Mouse (Mus musculus): ENCODE results near the gene Setd1b.

Setd1b gene

GRCm38 (mm10) chr5:123128426-123129169 is 13.4 kb upstream of the Setd1b start:
- DNase-seq = no peak

GRCm38 (mm10) chr5:123129170-123129757 is 12.7 kb upstream of the Setd1b start:
- no peak for DNase-seq

GRCm38 (mm10) chr5:123130030-123130813 is 11.8 kb upstream of the Setd1b start:
- DNase-seq = no peak

- no peak for DNase-seq
These were observed 11.2 kb upstream of the Setd1b start for GRCm38 (mm10) chr5:123130814-123131148.

- DNase-seq = peak; percentile 86
These were observed 9.5 kb upstream of the Setd1b start, which contains the start of gene Rhof for GRCm38 (mm10) chr5:123132308-123133071. TSS of gene Rhof (minus strand) at chr5:123132692.

- peak; percentile 92 for DNase-seq
These were observed 8.8 kb upstream of the Setd1b start for GRCm38 (mm10) chr5:123133083-123133783.

- DNase-seq = no peak
These were observed 8.2 kb upstream of the Setd1b start for GRCm38 (mm10) chr5:123133784-123134143.

GRCm38 (mm10) chr5:123134186-123134874 is 7.7 kb upstream of the Setd1b start:
- DNase-seq = peak; percentile 63

- DNase-seq = no peak
These were observed 7.1 kb upstream of the Setd1b start for GRCm38 (mm10) chr5:123134875-123135382.

- peak; percentile 95 for DNase-seq
These were observed 6.3 kb upstream of the Setd1b start for GRCm38 (mm10) chr5:123135471-123136360.

- DNase-seq = peak; percentile 95
These were observed 5.5 kb upstream of the Setd1b start for GRCm38 (mm10) chr5:123136361-123137043.

- peak; percentile 90 for DNase-seq
These were observed 4.7 kb upstream of the Setd1b start for GRCm38 (mm10) chr5:123137044-123137909.

- DNase-seq = no peak
These were observed 4.1 kb upstream of the Setd1b start for GRCm38 (mm10) chr5:123137910-123138229.

- peak; percentile 80 for DNase-seq
These were observed 3.6 kb upstream of the Setd1b start for GRCm38 (mm10) chr5:123138230-123138911.

GRCm38 (mm10) chr5:123138953-123139721 is 2.9 kb upstream of the Setd1b start:
- peak; percentile 89 for DNase-seq

GRCm38 (mm10) chr5:123139722-123140627 is 2.0 kb upstream of the Setd1b start:
- peak; percentile 64 for DNase-seq

Measured in kidney, adult 18-20 months (tissue).